Comparison of ENCODE assay signal across 13 mouse cellular contexts in the genomic region with DNA sequence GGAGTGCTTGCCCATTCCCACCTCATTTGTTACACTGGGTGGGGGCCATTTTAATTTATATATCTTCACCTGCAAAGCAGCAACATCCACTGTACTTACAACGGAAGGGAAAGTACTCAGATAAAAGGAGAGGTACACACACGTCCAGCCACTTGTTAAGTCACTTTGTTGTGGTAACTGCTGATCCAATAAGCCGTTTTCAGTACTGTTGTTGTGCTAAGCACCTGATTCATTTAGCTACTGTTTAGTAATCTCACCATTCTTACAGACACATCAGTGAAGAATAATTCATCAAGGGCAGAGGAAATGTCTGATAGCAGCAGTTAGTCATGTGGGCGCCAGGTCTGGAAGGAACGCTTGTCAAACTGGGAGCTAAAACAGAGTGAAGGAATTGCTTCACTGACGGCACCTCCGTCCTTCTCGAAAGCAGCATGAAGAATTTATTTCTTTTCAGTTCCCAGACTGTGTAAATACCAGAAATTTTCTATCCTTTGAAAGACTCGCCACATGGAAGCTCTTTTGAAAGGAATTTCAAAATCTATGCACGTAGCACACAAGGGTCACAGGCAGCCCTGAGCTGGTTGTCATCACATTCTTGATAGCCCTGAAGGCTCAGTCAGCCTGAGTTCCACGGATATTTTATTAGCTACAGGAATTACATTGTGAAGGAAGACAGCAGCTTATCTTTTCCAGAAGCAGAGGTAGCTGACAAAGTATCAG.
A peak's percentile ranks its signal among the peaks of the same experiment; 100 is the strongest.
DNase-seq lines count a peak whose midpoint lies in the region; ATAC-seq lines count a peak whose summit lies in the region.
"Had no signal": no experiment of that assay in that cellular context is flagged by ENCODE, and none has a peak within 500 bp of the region (broad histone marks: within the 10 kb centered on the region; RNA-seq: fewer than 3 reads in every experiment).

No protein-coding gene starts in this region.

- no peak overlapping the region for H3K9ac ChIP-seq in neural tube, embryonic 13.5 days
- no peak overlapping the region for H3K9ac ChIP-seq in hindbrain, embryonic 16.5 days (ENCODE audit: low read depth, low read length)

- no peaks in the 10 kb centered on the region for H3K36me3 ChIP-seq in neural tube, embryonic 13.5 days
- H3K36me3 ChIP-seq in hindbrain, embryonic 16.5 days (ENCODE audit: control insufficient read depth, insufficient read depth, low read length): no peaks in the 10 kb centered on the region

- DNase-seq in heart, adult 11 months: peak; percentile 44
- no peak for DNase-seq in heart, postnatal 25 days (ENCODE audit: low spot score)
- no peak for DNase-seq in neural tube, embryonic 10.5 days (ENCODE audit: extremely low spot score, low spot score)
- no peak for DNase-seq in left cerebral cortex, postnatal 10 days (ENCODE audit: extremely low spot score in 1 of 2, low spot score in 2 of 2)
- no peak for DNase-seq in urinary bladder, adult 18-20 months (ENCODE audit: low spot score in 2 of 2)
- no peak for DNase-seq in gastrocnemius, postnatal 36 days
- DNase-seq: adrenal gland, adult 8-10 months; cerebellum, adult 18-20 months; kidney, postnatal 10 days had no signal

- H3K27ac ChIP-seq in neural tube, embryonic 13.5 days (replicated peaks): peak overlapping the region; percentile 64
- no peak overlapping the region for H3K27ac ChIP-seq in hindbrain, embryonic 16.5 days (ENCODE audit: low read depth, low read length)
- H3K27ac ChIP-seq: left cerebral cortex, adult 2 months; macrophage had no signal

- H3K4me3 ChIP-seq in neural tube, embryonic 13.5 days: no peak overlapping the region
- no peak overlapping the region for H3K4me3 ChIP-seq in hindbrain, embryonic 16.5 days (ENCODE audit: low read length)
- H3K4me3 ChIP-seq: left cerebral cortex, adult 2 months had no signal

- intact Hi-C loops in heart, postnatal 25 days (cut with DNase I): no loop called here
- intact Hi-C loops in left cerebral cortex, postnatal 10 days (cut with DNase I): no loop called here
- intact Hi-C loops in gastrocnemius, postnatal 36 days (cut with DNase I): no loop called here

- 42% methylated on average over 11 of the region's 11 CpGs for WGBS in neural tube, embryonic 13.5 days
- WGBS in hindbrain, embryonic 16.5 days: 45% methylated on average over 11 of the region's 11 CpGs

- no peaks in the 10 kb centered on the region for H3K9me3 ChIP-seq in neural tube, embryonic 13.5 days
- H3K9me3 ChIP-seq in hindbrain, embryonic 16.5 days (ENCODE audit: control insufficient read depth, low read length): no peaks in the 10 kb centered on the region

- ATAC-seq in neural tube, embryonic 13.5 days (ENCODE audit: low read depth): 0 out of 2 replicates have a peak, but pooled peaks have one; percentile 9
- ATAC-seq in hindbrain, embryonic 16.5 days: peak; percentile 46; the same call in 1 of the 2 replicates

- H3K27me3 ChIP-seq in neural tube, embryonic 13.5 days: no peaks in the 10 kb centered on the region
- H3K27me3 ChIP-seq in hindbrain, embryonic 16.5 days (replicated peaks; ENCODE audit: control insufficient read depth, insufficient read depth, low read length): no peaks in the 10 kb centered on the region

- H3K4me1 ChIP-seq in neural tube, embryonic 13.5 days (replicated peaks): peaks cover 15% of the 10 kb centered on the region
- H3K4me1 ChIP-seq in hindbrain, embryonic 16.5 days (ENCODE audit: control insufficient read depth, insufficient read depth, low read depth, low read length): peaks cover 4% of the 10 kb centered on the region

- no peak overlapping the region for H3K4me2 ChIP-seq in neural tube, embryonic 13.5 days
- no peak overlapping the region for H3K4me2 ChIP-seq in hindbrain, embryonic 16.5 days (ENCODE audit: low read length)
